ENCODE assay signal across 12 mouse cellular contexts in genomic region chr13:28876771-28877170, GRCm38 (mm10).
"Had no signal": no experiment of that assay in that cellular context is flagged by ENCODE, and none has a peak within 500 bp of the region (broad histone marks: within the 10 kb centered on the region; RNA-seq: fewer than 3 reads in every experiment).

No protein-coding gene starts in this region.

- DNase-seq: kidney, adult 18-20 months; kidney, postnatal 14 days; left cerebral cortex, postnatal 4 days; lung, embryonic 14.5 days; lung, postnatal 14 days had no signal

- H3K27ac ChIP-seq: kidney, embryonic 15.5 days; limb, embryonic 15.5 days; liver, embryonic 12.5 days; macrophage; midbrain, embryonic 15.5 days; neural tube, embryonic 12.5 days; stomach, embryonic 15.5 days had no signal

- H3K9me3 ChIP-seq: kidney, embryonic 15.5 days; limb, embryonic 15.5 days; liver, embryonic 12.5 days; midbrain, embryonic 15.5 days; neural tube, embryonic 12.5 days; stomach, embryonic 15.5 days had no signal

- H3K27me3 ChIP-seq: kidney, embryonic 15.5 days; limb, embryonic 15.5 days; midbrain, embryonic 15.5 days; neural tube, embryonic 12.5 days; stomach, embryonic 15.5 days had no signal

- ATAC-seq: liver, embryonic 12.5 days; midbrain, embryonic 15.5 days had no signal

- H3K9ac ChIP-seq: kidney, embryonic 15.5 days; limb, embryonic 15.5 days; liver, embryonic 12.5 days; lung, embryonic 14.5 days; midbrain, embryonic 15.5 days; neural tube, embryonic 12.5 days; stomach, embryonic 15.5 days had no signal

- H3K4me2 ChIP-seq: kidney, embryonic 15.5 days; limb, embryonic 15.5 days; liver, embryonic 12.5 days; lung, embryonic 14.5 days; midbrain, embryonic 15.5 days; neural tube, embryonic 12.5 days; stomach, embryonic 15.5 days had no signal

- H3K4me3 ChIP-seq: kidney, embryonic 15.5 days; limb, embryonic 15.5 days; liver, embryonic 12.5 days; midbrain, embryonic 15.5 days; neural tube, embryonic 12.5 days; stomach, embryonic 15.5 days had no signal

- H3K4me1 ChIP-seq: liver, embryonic 12.5 days; stomach, embryonic 15.5 days had no signal

- H3K36me3 ChIP-seq: kidney, embryonic 15.5 days; limb, embryonic 15.5 days; liver, embryonic 12.5 days; midbrain, embryonic 15.5 days; stomach, embryonic 15.5 days had no signal
